Mouse (Mus musculus): ENCODE results near the gene Bcl2l1.

The Bcl2l1 gene

DNA sequence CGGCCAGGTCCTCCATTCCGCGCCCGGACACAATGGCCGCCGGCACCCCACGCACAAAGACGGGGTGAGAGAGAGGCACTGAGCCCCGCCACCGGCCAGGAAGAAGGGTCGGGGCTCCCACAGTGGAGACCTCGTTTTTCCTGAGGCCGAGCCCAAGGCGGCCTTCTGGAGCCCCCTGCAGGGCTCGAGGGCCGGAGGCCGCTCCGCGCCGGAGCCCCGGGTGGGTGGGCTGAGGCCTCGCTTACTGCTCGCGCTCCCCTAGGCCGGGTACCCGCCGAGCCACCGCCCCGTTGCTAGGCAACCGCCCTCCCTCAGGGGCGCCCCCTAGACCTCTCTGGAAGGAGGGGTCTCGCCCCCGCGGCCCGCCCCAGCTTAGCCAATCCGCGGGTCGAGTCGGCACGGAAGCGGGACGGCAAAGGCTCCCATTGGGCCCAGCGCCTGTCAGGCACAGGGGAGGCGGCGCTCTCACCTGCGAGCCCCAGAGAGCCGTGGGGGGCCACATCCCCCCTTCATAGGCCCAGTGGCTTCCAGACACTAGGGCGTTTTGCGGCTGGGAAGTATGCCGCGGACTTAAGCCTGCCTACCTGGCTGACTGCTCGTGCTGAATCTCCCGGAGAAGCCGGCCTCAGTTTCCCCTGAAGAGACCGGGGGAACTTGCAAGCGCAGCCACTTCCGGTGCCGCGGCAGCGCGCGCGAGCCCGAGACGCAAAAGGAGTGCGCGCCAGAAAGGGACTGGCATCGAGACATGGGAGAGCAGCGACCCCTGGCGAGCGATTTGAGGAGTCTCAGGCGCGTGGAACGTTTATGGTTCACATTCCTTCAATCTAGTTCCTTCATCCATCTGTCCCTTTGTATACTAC lies at the start of gene Bcl2l1:
Gene Bcl2l1 (minus strand): TSS at position 710 of the 860 bp plus-strand sequence.
- peak; percentile 99 for DNase-seq

DNA sequence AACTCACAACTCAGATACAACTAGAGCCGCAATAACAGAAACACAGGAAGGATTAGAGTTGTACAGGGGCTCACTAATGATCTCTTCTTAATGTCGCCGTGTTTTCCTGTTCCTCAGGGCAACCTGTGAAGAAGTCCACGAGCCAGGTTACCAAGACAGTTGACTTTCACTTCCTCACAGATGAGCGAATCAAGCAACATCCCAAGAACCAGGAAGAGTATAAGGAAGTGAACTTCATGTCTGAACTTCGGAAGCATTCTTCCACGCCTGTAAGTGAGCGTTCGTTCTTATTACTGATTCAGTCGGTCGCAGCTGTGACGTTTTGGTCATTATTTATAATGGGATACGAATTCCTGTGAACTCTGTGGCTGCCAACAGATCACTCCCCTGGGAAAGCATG lies 49.4 kb upstream of the Bcl2l1 start:
- no peak for DNase-seq

DNA sequence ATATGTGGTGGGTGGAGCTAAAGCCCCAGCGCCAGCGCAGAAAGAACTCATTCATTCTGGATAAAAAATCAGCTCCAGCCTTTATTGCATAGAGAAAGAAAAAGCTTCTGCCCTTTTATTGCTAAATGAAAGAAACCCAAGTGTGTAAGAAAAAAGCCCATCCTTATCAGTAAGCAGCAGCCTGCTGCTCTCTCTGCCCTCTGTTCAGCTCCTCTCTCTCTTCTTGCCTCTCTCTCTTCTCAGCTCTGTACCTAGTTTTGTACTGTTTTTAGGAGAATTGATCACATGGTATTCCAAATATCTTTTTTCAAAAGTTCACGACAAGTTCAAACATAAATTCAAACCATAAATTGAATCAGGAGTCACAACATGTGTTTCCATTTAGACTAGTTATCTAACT lies 46.7 kb upstream of the Bcl2l1 start:
- DNase-seq: no peak

DNA sequence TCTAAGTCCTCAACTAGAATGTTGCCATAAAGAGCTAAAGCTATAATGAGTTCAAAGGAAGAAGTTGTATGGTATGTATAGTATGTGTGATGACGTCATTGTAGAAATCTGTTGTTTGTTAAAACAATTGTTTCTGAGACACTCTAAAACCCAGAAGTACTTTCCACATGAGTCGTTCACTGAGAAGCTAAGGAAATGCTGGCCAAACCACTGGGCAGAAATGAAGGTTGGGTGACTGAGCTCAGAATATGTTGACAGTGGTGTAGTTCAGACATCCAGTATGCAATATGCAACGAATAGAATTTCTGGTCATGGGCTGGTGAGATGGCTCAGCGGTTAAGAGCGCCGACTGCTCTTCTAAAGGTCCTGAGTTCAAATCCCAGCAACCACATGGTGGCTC lies 31.8 kb upstream of the Bcl2l1 start:
- no peak for DNase-seq

DNA sequence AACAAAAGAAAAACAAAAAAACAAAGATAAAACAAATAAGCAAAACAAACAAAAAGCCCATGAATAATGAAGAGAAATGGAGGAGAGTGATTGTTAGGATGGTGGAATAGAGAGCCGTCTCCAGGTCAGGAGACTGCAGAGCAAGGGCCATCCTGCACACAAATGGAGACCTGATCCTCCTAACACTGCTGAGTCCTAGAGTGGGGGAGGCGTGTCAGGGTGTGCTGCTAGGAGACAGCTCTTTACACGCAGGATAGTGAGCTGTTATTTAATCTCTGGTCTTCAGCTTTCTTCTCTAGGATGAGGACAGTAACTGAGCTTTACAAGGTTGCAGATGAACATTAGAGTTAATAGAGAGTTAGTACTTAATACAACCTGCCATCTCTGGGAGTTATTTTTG lies 31.1 kb upstream of the Bcl2l1 start:
- DNase-seq: no peak

DNA sequence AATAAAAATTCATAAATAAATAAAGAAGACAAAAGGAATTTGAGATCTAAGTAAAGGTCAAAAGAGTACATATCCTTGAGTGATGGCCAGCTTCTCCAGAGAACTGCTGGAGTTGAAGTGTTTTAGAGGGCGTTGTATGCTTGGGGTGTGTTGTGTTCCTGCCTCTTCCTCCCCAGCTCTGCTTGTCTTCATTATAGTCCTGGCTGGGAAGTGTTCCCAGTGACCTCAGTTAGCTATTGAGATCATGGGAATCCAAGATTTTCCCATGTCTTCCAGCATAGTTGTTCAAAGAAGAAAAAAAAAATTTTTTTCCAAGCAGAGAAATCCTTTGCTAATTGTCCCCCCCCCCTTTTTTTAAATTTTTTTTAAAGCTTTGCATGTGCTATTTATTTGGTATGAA lies 30.4 kb upstream of the Bcl2l1 start:
- no peak for DNase-seq

DNA sequence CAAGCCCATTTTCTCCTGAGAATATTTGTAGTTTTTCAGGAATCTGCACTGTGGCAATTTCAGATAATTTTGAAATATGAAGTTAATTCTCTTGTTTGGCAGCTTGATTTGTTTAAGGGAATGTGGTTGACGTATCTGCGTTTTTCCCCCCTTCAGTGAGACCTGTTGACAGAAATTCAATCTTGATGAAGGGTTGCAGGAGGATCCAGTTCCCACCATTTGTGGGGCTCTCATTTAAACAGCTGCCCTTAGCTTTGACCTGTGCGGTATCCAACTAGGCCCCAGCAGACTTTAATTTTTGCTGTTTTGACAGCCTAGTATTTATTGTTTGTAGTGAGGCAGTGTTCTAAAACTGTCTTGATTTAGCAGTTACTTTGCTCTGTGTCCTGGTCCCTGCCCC lies 28.0 kb upstream of the Bcl2l1 start:
- DNase-seq: no peak

DNA sequence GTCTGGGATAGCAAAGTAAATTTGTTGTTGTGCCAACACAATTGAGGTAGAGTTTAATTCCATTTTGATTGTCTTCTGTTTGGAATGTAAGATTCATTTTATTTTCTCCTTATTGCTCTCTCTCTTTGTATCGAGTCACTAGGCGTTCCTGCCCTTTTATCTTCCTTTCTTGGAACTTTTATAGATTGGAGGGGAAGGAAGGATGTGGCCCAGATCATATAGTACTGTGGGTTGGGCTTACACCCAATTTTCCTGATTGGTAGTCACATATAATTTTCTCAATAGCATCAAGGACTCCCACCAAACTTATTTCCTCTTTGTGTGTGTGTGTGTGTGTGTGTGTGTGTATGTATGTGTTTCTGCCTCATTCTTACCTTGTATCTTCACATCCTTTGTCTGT lies 16.9 kb upstream of the Bcl2l1 start:
- no peak for DNase-seq

DNA sequence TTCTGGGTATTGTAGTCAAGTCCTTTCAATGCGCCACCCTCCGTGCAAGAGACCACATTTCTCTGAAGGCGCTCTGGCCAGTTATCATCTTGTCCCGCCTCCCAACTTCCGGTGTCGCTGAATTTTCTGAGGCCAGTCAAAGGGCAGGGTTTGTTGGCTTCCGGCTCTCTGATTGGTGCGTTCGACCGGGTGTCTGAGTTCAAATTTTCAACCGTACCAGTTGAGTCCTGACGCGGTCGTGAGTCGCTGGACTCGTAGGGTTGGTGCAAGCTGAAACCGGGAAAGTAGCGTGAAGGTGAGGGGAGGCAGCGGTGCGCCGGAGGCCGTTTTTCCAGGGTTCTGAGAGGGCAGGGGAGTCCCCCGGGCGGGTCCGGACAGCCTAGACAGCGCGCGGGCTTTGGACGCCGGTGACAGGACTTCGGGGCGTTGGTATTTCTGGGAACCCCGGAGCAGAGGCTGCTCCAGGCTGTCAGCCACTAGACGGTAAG lies 16.3 kb upstream of the Bcl2l1 start, which contains the start of gene Tpx2:
Gene Tpx2 (plus strand): TSS at position 150 of the 488 bp plus-strand sequence.
- DNase-seq: peak; percentile 98

DNA sequence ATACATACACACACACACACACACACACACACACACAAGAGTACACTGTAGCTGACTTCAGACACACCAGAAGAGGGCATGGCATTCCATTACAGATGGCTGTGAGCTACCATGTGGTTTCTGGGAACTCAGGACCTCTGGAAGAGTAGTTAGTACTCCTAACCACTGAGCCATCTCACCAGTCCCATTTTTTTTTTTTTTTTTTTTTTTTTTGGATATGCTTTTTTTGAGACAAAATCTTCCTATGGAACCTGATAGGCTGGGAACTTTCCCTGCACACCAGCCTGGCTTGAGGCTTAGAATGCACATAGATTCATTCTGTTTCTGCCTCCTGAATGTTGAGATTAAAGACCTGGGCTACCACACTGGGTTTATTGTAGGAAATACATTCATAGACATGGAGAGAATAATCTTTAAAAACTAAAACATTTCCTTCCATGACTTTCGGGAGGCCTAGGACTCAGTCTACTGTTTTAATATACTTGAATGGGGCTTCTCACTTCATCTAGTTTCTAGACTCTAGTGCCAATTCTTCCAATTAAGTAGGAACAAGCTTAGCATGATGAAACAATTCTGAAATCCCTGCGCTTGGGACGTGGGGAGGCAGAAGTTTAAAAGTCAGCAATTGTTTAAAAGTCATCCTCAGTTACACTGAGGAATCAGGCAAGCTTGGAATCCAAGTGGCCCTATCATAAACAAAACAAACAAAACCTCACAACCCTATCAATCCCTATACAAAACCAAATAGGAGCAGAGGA lies 15.7 kb upstream of the Bcl2l1 start:
- no peak for DNase-seq

DNA sequence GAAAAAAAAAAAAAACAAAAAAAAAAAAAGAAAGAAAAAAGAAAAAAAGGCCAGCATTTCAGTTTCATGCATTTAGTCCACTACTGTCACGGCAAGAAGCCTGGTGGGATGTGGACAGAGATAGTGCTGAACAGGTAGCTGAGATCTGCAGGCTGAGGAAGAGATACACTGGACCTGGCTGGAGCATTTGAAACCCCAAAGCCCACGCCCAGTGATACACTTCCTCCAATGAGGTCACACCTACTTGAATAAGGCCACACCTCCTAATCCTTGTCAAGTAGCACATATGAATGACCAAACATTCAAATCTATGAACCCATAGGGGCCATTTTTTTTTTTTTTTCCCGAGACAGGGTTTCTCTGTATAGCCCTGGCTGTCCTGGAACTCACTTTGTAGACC lies 11.2 kb upstream of the Bcl2l1 start:
- DNase-seq: no peak

DNA sequence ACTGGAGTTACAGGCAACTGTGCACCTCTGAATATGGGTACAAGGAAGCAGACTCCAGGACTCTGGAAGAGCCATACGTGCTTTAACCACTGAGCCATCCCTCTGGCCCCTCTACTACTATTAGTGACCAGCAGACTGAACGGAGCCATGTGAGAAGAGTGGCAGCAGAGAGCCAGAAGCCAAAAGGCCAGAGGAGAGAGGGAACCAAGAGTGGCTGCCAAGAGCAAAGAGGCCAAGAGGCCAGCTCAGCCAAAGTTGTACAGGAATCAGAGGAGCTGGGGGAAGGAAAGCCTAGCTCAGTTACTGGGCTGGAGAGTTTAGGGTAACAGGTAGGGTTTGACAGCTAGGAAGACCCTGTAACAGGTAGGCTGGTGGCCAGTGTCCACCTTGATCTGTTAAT lies 7.7 kb upstream of the Bcl2l1 start:
- no peak for DNase-seq

DNA sequence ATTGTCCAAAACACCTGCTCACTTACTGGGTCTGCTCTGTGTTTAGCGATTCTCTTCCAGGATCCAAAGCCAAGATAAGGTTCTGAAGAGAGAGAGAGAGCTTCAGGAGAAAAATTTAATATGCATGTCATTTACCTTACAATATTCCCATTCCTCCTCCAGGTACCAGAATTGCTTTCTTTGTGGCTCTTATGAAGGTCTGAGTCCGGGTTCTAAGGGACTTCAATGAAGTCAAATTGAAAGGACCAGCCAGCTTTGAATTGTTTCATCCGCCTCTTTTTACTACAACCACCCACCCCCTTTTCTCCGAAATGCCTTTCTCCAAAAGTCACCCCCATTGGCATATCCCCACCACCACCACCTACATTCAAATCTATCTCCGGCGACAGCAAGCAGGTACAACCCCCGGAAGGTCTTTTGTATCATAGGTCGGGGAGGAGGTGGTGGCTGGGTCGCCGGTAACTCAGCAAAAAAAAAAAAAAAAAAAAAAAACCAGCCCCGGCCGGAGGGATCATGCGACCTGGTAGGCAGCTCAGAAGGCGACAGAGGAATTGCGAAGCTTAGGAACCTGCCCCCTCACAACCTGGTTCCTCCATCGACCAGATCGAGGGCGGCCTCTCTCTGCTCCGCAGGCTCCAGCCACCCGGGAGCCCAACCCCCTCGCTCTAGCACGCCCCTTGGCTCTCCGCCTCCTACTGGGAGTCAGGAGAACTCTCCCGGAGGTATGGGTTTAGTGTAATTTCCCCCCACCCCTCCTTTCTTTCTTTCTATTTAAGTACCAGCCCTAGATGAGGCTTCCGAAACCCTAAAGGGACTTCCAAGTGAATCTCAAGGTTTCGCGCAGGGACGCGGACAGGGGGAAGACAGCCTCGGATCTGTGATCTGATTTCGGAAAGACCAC lies 1.3 kb downstream of the Bcl2l1 start:
- peak; percentile 92 for DNase-seq

DNA sequence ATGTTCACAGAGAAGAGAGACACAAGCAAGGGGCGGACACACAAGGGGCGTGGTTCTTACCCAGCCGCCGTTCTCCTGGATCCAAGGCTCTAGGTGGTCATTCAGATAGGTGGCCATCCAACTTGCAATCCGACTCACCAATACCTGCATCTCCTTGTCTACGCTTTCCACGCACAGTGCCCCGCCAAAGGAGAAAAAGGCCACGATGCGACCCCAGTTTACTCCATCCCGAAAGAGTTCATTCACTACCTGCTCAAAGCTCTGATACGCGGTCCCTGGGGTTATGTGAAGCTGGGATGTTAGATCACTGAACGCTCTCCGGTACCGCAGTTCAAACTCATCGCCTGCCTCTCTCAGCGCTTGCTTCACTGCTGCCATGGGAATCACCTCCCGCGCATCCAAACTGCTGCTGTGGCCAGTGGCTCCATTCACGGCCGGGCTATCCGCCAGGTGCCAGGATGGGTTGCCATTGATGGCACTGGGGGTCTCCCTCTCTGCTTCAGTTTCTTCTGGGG lies 2.1 kb downstream of the Bcl2l1 start:
- no peak for DNase-seq

DNA sequence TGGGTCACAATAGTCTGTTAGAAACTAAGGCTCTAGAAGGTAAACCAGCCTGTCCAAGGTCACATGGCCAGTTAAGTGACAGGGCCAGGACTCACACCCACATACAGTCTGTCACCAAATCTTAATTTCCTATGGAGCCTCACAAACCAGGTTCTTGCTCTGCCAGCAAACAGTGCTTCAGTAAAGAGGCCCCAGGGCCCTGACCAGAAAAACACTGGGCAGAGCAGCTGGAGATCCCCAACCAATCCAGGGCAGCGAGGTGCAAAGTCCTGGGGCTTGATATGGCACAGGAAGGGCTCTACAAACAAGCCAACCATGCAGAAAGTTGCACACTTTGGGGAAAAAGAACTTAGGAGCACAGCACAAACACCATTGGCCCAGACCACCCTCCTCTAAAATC lies 3.0 kb downstream of the Bcl2l1 start:
- no peak for DNase-seq

DNA sequence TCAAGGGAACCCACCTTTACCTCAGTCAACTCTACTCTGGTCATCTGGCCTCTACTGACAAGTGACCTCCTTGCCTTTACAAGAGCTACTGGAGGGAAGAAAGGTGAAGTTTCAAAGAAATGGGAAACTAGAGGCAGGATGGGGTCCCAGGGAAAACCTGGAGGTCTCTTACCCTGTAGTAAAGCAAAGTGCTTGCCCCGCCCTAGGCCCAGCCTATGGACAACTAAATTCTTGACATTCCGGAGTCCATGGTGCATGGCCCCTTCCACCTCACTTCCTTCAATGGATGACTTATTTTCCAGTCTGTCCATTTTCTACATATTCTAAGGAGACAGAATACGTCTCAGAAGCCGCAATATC lies 3.5 kb downstream of the Bcl2l1 start:
- no peak for DNase-seq

DNA sequence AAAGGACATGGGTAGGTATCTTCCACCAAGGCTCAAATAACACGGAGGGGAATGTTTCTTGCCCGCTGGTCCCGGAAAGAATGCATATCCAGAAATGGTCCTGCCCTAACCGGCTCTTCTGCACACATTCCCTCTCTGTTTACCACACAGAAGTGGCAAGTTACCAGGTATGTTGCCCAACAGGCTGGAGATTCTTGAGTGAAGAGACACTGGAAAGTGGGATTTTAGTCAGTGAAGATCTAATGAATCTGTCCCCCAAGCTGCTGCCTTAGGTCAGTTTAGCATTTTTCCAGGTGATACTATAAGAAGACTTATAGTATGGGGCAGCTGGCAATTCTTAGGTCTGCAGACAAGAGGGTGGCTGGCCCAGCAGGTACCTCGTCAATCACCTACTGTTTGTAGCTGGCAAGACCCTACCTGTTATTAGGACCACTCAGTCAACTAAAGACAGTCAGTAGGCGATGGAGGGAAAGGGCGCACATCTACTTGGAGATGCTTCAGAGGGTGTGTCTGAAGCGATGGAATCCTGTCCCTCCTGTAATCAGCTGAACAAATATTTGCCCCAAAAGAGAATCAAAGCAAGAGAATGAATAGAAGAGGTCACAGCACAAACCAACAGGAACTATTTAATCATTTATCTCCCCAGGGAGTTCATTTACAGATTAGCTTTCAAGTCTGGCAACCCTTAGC lies 4.1 kb downstream of the Bcl2l1 start:
- DNase-seq: no peak

DNA sequence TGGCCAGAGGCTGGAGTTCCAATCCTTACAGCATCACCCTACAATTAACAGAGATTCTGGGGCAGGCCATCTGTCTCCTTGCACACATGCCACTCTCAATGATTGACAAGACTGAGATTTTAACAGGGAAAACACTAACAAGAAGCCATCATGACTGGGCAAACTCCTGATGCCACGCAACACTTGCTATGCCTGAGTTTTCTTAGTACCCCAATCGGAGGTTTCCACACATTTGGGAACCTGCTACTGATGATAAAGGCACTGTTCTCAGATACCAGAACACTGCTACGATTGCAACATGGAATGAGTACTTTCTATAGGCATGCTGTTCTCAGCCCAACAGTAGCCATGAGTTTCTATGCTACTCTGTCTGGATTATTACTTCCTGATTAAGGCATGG lies 5.0 kb downstream of the Bcl2l1 start:
- DNase-seq: no peak

DNA sequence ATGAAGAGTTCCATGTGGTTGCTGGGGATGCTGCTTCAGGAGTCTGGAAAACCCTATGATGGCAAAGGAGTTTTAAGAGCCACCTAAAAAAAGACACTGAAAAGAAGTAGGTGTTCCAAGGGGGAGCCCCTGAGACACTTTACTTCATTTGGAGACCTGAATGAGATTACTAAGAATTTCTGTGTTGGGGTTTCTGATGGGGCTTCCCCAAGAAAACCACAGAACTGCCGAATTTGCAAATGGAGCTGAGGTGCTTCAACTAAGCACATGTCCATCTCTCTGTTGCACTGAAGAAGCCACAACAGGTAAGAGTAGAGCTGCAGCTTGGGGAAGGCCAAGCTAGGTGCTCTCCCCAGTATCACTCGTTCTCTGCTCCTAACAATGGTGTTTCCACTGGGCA lies 5.8 kb downstream of the Bcl2l1 start:
- no peak for DNase-seq

DNA sequence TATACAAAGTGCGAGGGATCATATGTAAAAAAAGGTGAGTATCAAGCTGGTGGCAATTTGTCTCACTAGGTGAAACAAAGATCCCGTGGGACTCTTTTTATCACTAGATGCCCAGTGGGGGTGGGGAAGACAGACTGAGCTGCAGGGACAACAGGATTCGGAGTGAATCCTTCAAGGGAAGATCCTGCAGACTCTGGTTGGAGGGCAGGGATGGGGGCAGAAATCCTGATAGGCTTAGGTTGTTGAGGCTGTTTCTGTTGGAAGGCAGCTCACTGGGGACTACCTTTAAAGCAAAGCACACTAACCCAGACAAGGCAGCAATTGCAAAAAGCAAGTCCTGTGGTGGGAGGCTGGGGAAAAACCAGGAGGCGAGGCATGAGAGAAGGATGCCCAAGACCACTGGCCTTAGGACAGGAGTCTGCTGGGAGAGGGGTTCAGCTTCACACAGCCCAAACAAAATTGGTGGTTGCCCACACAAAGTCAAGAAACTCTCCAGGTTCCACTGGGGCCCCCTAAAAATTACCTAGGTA lies 6.3 kb downstream of the Bcl2l1 start:
- DNase-seq: no peak

DNA sequence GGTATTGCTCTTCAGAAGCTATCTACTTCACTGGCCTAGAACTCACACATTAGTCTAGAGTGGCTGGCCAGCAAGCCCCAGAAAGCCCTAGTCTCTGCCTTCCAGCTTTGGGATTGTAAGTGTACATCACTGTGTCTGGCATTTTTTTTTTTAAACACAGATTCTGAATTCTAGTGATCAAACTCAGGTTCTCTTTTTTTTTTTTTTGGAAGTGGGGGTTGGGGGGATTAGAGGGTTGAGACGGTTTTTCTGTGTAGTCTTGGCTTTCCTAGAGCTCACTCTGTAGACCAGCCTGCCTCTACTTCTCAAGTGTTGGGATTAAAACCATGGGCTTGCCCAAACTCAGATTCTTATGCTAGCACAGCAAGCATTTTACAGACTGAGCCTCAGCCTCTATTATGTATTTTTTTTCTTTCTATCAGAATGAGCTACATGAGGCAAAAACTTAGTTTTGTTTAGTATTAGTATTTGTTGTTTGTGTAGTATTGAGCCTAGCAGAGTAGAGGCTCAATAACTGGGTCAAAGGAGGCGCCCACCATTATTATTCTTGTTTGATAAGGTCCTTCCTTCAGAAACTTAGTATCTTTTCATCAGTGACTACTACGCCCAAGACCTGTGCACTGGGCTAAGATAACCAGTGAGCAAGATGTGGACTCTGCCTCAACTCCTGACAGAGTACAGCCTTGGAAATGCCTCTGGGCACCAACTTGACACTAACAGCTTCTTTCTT lies 6.9 kb downstream of the Bcl2l1 start:
- no peak for DNase-seq

All from right cerebral cortex, adult 18-20 months (tissue).